Mouse (Mus musculus) olfactory bulb, adult 2 months (tissue): ENCODE data around the gene Gm6614. TPM values are rescaled to one million over a fixed set of nuclear protein-coding genes. Genes with fewer than 3 reads are reported as not detected.

Experiments
- H3K27ac ChIP-seq: fragments of 200-500 bp; 2 replicates; pipeline ENCODE4 v1.5.1; 2012; ENCODE audit warnings: low read depth, low read length; ENCODE audit not compliant: insufficient read depth
- H3K4me1 ChIP-seq: fragments of 200-500 bp; 2 replicates; pipeline ENCODE4 v1.6.1; 2012; ENCODE audit warnings: low read length; ENCODE audit not compliant: control insufficient read depth, insufficient read depth
- H3K4me3 ChIP-seq: fragments of 200-500 bp; 2 replicates; pipeline ENCODE4 v1.5.1; 2012; ENCODE audit warnings: mild to moderate bottlenecking, low read depth, low read length, moderate library complexity; ENCODE audit not compliant: insufficient read depth
- CTCF ChIP-seq: fragments of 200-500 bp; IDR thresholded peaks from 2 replicates; pipeline ENCODE4 v1.5.1; 2012; ENCODE audit warnings: low read depth, mild to moderate bottlenecking, low read length, moderate library complexity; ENCODE audit not compliant: insufficient read depth
- POLR2A ChIP-seq: fragments of 200-500 bp; IDR thresholded peaks from 2 replicates; pipeline ENCODE4 v1.6.1; 2012; ENCODE audit warnings: mild to moderate bottlenecking, low read depth, low read length, moderate library complexity; ENCODE audit not compliant: insufficient read depth
- WGBS: fragments of 180-500 bp; shearing (Covaris S2); methylation state at CpG from one replicate; pipeline ENCODE4 v1.1.7; 2018; 5-methylcytosine and 5-hydroxymethylcytosine counted together
- polyA plus RNA-seq: library from polyadenylated mRNA; stranded (reverse); fragments of >200 nt; gene quantifications from 2 replicates; pipeline ENCODE4 v1.2.4, GENCODE M21; 2012; ENCODE audit warnings: low replicate concordance; ENCODE audit not compliant: missing spikeins, insufficient read depth, insufficient read length

Gm6614 gene
- polyA plus RNA-seq, 1 experiment, result not detected

DNA sequence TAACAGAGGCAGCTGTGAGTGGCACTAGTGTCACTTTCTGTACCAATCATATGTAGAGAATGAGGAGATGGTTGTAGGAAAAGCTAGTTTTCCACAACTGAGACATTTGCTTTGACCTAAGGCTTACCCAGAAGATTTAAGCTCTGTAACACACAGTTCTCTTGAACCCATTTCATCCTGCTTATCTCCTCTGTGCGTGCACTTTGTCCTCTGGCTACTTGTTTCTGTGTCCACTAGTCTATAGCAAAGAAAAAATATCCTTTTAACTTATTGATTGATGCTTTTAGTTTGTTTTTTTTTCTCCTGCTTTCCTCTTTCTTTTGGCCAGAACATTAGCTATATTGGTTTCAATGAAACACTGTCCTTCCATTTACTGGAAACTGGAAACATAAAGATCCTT lies 48.8 kb downstream of the Gm6614 start:
- Histone ChIP-seq H3K27ac (no peak overlapping the region), H3K4me3 (no peak overlapping the region), H3K4me1 (no peaks in the 10 kb centered on the region)
- TF ChIP-seq CTCF, result no peak
- TF ChIP-seq POLR2A, result no peak
- 86% methylated on average over 1 of the region's 1 CpGs for WGBS

- WGBS, result 91% methylated on average over 3 of the region's 3 CpGs
- no peak overlapping the region for H3K4me3 ChIP-seq
- no peak for TF ChIP-seq CTCF
- TF ChIP-seq POLR2A, result no peak
- no peaks in the 10 kb centered on the region for H3K4me1 ChIP-seq
- no peak overlapping the region for H3K27ac ChIP-seq
These were observed 49.4 kb downstream of the Gm6614 start for GRCm38 (mm10) chr6:141961861-141962260.

DNA sequence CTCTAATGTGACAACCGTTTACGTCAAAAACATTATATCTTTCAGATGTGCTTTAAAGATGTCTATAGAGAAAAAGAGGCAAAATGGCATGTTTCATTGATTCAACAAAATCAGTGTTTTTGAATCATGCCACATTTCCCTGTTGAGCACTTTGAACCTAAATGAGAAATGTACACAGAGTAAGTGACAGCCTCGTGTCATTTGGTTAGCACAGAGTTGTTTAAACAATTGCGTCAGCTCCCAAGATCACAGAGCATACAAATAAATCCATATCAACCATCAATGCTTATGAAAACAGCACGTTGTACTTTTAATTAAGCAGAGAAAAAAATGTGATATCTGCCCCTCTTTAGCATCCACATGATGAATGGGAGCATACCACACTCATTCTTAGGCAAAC lies 50.7 kb downstream of the Gm6614 start:
- no peak for TF ChIP-seq POLR2A
- WGBS, result 80% methylated on average over 5 of the region's 5 CpGs
- Histone ChIP-seq H3K27ac (no peak overlapping the region), H3K4me3 (no peak overlapping the region), H3K4me1 (no peaks in the 10 kb centered on the region)

DNA sequence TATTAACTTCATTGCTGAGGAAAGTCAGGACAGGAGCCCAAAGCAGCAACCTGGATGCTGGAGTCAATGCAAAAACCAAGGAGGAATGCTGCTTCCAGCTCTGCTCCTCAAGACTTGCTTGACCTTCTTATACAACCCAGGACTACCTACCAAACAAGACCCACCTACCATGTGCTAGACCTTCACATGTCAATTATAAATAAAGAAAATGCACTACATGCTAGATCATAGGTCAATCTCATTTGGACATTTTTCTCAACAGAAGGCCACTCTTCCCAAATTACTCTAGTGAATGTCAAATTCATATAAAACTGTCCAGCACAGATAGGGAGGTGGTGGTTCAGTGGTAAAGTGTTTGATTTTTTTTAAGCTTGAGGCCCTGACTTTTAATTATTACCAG lies 64.4 kb downstream of the Gm6614 start, which contains the start of gene Slco1a1:
Slco1a1 (minus strand) TSS at position 101 of the 400 bp plus-strand sequence.
- TF ChIP-seq CTCF, result no peak
- TF ChIP-seq POLR2A, result no peak
- no peaks in the 10 kb centered on the region for H3K4me1 ChIP-seq
- no peak within 1 kb of the TSS for H3K4me3 ChIP-seq
- no peak within 1 kb of the TSS for H3K27ac ChIP-seq

DNA sequence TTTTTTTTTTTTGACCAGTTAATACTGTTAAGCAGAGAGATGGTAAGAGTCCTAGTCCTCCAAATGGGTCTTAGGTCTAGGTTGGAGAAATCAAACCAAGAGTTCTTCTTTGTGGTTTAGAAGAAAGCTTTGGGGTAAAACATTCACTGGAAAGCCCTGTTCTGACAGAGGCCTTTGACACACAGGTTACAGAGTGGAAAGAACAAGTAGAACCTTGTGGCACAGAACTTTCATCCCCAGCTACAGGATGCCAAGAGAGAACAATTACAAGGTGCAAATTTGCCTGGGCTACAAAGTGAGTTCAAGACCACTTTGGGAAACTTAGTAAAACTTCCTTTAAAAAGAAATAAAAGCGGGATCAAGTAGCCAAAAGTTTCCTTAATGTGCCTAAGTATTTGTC lies 70.8 kb downstream of the Gm6614 start:
- TF ChIP-seq CTCF (no peak), POLR2A (no peak)
- Histone ChIP-seq H3K4me1 (no peaks in the 10 kb centered on the region), H3K27ac (no peak overlapping the region), H3K4me3 (no peak overlapping the region)
- WGBS, result 93% methylated on average over 1 of the region's 1 CpGs

Other genes with a start within 250 kb of the Gm6614 start
- not detected in 2 replicates for gene Gm5724, start 237.6 kb downstream of the Gm6614 start, polyA plus RNA-seq
- gene Slco1a4, start 155.2 kb downstream of the Gm6614 start, polyA plus RNA-seq, result not detected in 2 replicates
- not detected in 2 replicates for gene Slco1a1, start 64.5 kb downstream of the Gm6614 start, polyA plus RNA-seq
- not detected in 2 replicates for gene Slco1a6, start 197.1 kb upstream of the Gm6614 start, polyA plus RNA-seq